Comparison of ENCODE assay signal across 20 mouse cellular contexts in the genomic region with DNA sequence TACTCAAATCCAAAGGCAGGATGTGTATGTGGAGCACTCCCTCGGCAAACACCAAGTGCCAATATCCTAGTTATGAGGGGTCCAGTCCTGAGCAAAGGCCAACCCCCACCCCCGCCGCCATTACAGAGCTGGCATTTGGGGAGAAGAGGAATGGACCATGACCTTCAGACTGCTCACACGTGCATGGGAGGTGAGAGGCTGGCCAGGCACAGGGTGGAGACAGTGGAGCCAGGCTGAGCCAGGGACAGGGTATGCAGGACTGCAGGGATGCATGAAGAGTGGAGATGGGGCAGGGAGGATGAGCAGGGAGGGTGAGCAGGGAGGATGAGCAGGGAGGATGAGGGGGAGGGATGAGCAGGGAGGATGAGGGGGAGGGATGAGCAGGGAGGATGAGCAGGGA.
"Had no signal": no experiment of that assay in that cellular context is flagged by ENCODE, and none has a peak within 500 bp of the region (broad histone marks: within the 10 kb centered on the region; RNA-seq: fewer than 3 reads in every experiment).

No protein-coding gene starts in this region.

- H3K36me3 ChIP-seq: limb, embryonic 12.5 days; limb, embryonic 15.5 days; liver, embryonic 12.5 days; liver, embryonic 15.5 days; midbrain, embryonic 12.5 days; midbrain, embryonic 15.5 days; neural tube, embryonic 13.5 days; stomach, embryonic 15.5 days had no signal

- H3K27me3 ChIP-seq: limb, embryonic 12.5 days; limb, embryonic 15.5 days; liver, embryonic 15.5 days; midbrain, embryonic 15.5 days; stomach, embryonic 15.5 days had no signal

- DNase-seq: kidney, postnatal 10 days; left cerebral cortex, postnatal 4 days; lung, adult 2 months; lung, postnatal 14 days; lung, postnatal 4 days; retina, postnatal 1 day; right cerebral cortex, postnatal 25 days; spleen, adult 18-20 months; thymus, adult 2 months; thymus, postnatal 14 days had no signal

- H3K4me2 ChIP-seq: limb, embryonic 12.5 days; limb, embryonic 15.5 days; liver, embryonic 12.5 days; liver, embryonic 15.5 days; midbrain, embryonic 12.5 days; midbrain, embryonic 15.5 days; neural tube, embryonic 13.5 days; stomach, embryonic 15.5 days had no signal

- ATAC-seq: intestine, postnatal 0 days; liver, embryonic 12.5 days; midbrain, embryonic 15.5 days had no signal

- H3K9ac ChIP-seq: limb, embryonic 12.5 days; limb, embryonic 15.5 days; liver, embryonic 12.5 days; liver, embryonic 15.5 days; midbrain, embryonic 12.5 days; midbrain, embryonic 15.5 days; neural tube, embryonic 13.5 days; stomach, embryonic 15.5 days had no signal

- H3K27ac ChIP-seq: limb, embryonic 12.5 days; limb, embryonic 15.5 days; midbrain, embryonic 12.5 days; midbrain, embryonic 15.5 days; neural tube, embryonic 13.5 days; stomach, embryonic 15.5 days had no signal

- H3K4me1 ChIP-seq: midbrain, embryonic 12.5 days; midbrain, embryonic 15.5 days; stomach, embryonic 15.5 days had no signal

- H3K4me3 ChIP-seq: limb, embryonic 12.5 days; limb, embryonic 15.5 days; liver, embryonic 12.5 days; liver, embryonic 15.5 days; midbrain, embryonic 12.5 days; midbrain, embryonic 15.5 days; myocyte; neural tube, embryonic 13.5 days; stomach, embryonic 15.5 days had no signal

- H3K9me3 ChIP-seq: limb, embryonic 12.5 days; limb, embryonic 15.5 days; liver, embryonic 12.5 days; liver, embryonic 15.5 days; midbrain, embryonic 12.5 days; midbrain, embryonic 15.5 days; neural tube, embryonic 13.5 days; stomach, embryonic 15.5 days had no signal
